Mouse (Mus musculus) embryonic facial prominence, embryonic 11.5 days (tissue): ENCODE data around the gene Tspan8. TPM values are rescaled to one million over a fixed set of nuclear protein-coding genes. Genes with fewer than 3 reads are reported as not detected.
A peak's percentile ranks its signal among the peaks of the same experiment; 100 is the strongest.

Experiments
- ATAC-seq: fragments of 200-750 bp; cut with Nextera tagmentation; replicated peaks from 2 replicates; pipeline ENCODE4 v1.8.0; 2017; ENCODE audit warnings: low read depth; ENCODE audit not compliant: insufficient number of reproducible peaks, low FRiP score, low TSS enrichment
- DNase-seq: peaks from one replicate; pipeline ENCODE4 v3.0.0-alpha.2; 2015; ENCODE audit warnings: low spot score
- H3K27ac ChIP-seq: fragments of 300-500 bp; sonication (generic); replicated peaks from 2 replicates; pipeline ENCODE4 v1.5.1; 2014; ENCODE audit warnings: mild to moderate bottlenecking, low read depth, low read length, control low read depth
- H3K27me3 ChIP-seq: fragments of 300-500 bp; sonication (generic); 2 replicates; pipeline ENCODE4 v1.6.1; 2014; ENCODE audit warnings: mild to moderate bottlenecking, low read length, moderate library complexity, mixed read lengths; ENCODE audit not compliant: control insufficient read depth, insufficient read depth
- H3K36me3 ChIP-seq: fragments of 300-500 bp; sonication (generic); replicated peaks from 2 replicates; pipeline ENCODE4 v1.6.1; 2014; ENCODE audit warnings: low read depth, mild to moderate bottlenecking, low read length, moderate library complexity, mixed read lengths; ENCODE audit not compliant: control insufficient read depth, insufficient read depth
- H3K4me1 ChIP-seq: fragments of 300-500 bp; sonication (generic); 2 replicates; pipeline ENCODE4 v1.6.1; 2014; ENCODE audit warnings: low read length, mixed read lengths; ENCODE audit not compliant: control insufficient read depth, insufficient read depth
- H3K4me2 ChIP-seq: fragments of 300-500 bp; sonication (generic); 2 replicates; pipeline ENCODE4 v1.6.1; 2014; ENCODE audit warnings: low read depth, mild to moderate bottlenecking, control low read depth, low read length, moderate library complexity
- H3K4me3 ChIP-seq: fragments of 300-500 bp; sonication (generic); 2 replicates; pipeline ENCODE4 v1.5.1; 2014; ENCODE audit warnings: low read depth, low read length, control low read depth
- H3K9ac ChIP-seq: fragments of 300-500 bp; sonication (generic); replicated peaks from 2 replicates; pipeline ENCODE4 v1.6.1; 2014; ENCODE audit warnings: mild to moderate bottlenecking, control low read depth, low read length
- H3K9me3 ChIP-seq: fragments of 300-500 bp; sonication (generic); replicated peaks from 2 replicates; pipeline ENCODE4 v1.6.1; 2016; ENCODE audit warnings: mild to moderate bottlenecking, low read length, inconsistent platforms, mixed read lengths; ENCODE audit not compliant: control insufficient read depth
- WGBS: fragments of 180-500 bp; shearing (Covaris S2); extraction: QIAGEN DNeasy Blood & Tissue Kit; methylation state at CpG from one replicate; pipeline ENCODE4 v1.1.7; 2014; 5-methylcytosine and 5-hydroxymethylcytosine counted together
- polyA plus RNA-seq: library from polyadenylated mRNA; unstranded; fragments of >200 nt; fragmentation: Nextera tagmentation; extraction: Ambion mirVana; gene quantifications from 2 replicates; pipeline ENCODE4 v1.2.1, GENCODE M21; 2014

Gene Tspan8
- polyA plus RNA-seq, 1 experiment from 2014 or later = 2.1 TPM

DNA sequence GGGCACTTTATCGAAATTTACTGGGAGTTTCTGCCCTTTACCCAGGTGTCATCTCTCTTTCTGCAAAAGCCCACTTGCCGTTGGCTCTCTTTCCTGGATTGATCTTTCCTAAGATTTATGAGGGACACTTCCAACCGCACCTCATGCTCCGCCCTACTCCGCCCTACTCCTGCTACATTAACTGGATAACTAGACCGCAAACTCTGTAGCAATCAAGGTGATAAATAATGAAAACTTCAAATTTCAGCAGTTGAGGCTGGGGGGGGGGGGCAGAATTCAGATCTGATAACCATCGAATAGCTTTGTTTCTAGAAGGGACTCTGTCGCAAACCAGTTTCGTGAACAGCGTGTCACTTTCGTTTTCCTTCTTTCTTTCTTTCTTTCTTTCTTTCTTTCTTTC lies 1.8 kb upstream of the Tspan8 start:
- Histone ChIP-seq H3K9ac (no peak overlapping the region), H3K4me3 (no peak overlapping the region), H3K9me3 (no peaks in the 10 kb centered on the region), H3K4me1 (no peaks in the 10 kb centered on the region), H3K4me2 (no peak overlapping the region), H3K27ac (no peak overlapping the region), H3K27me3 (no peaks in the 10 kb centered on the region), H3K36me3 (no peaks in the 10 kb centered on the region)
- 93% methylated on average over 11 of the region's 11 CpGs for WGBS
- DNase-seq (no peak), ATAC-seq (no peak)

DNA sequence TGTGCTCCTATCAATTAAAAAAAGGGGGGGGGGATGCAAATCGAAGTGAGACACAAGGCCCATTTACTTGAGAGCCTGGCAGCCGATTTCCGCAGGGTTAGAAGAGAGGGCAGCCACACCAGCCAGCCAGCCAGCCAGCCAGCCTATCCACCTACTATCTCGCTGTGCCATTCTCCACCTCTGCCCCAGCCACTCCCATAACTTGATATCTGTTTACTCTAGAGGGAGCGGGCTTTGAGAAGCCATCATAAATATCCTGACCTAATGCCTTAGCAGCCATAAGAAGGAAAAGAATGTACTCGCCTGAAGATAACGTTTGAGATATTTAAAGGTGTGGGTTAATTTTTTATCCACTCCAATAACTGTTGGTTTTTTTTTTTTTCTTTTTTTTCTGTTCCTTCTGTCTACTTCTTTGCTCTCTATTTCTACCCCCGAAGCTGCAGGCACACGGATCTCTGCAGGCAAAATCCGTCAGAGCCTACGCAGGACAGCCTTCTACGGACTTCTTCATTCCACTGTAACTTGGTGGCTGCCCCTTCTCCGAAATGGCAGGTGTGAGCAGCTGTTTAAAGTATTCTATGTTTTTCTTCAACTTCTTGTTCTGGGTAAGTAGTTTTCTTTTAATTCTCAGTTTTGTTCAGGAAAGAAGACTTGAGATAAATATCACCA lies 558 bp downstream of the Tspan8 start:
- no peak for ATAC-seq
- no peaks in the 10 kb centered on the region for H3K27me3 ChIP-seq
- no peaks in the 10 kb centered on the region for H3K9me3 ChIP-seq
- no peak overlapping the region for H3K9ac ChIP-seq
- DNase-seq = no peak
- H3K36me3 ChIP-seq = no peaks in the 10 kb centered on the region
- H3K4me1 ChIP-seq = no peaks in the 10 kb centered on the region
- no peak overlapping the region for H3K27ac ChIP-seq
- no peak overlapping the region for H3K4me2 ChIP-seq
- 50% methylated on average over 13 of the region's 13 CpGs for WGBS
- H3K4me3 ChIP-seq = no peak overlapping the region

DNA sequence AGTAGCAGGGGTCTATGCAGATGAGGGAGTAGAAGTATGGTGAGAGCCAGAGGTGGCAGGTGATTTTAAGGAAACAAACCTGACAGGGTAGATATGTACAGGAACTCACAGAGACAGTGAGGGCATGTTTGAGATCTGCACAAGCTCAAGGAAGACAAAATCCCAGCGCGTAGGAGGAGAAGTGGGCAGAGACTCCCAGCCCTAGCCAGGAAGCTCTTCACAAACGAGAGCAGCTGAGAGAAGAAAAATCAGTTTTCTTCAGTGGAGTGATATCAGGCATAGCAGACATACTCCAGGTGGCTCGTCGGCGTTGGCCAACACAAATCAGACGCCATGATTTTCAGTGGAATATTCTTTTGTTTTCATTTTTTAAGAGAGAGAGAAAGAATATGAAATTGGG lies 8.7 kb downstream of the Tspan8 start:
- H3K36me3 ChIP-seq = no peaks in the 10 kb centered on the region
- no peak overlapping the region for H3K4me2 ChIP-seq
- H3K27me3 ChIP-seq = no peaks in the 10 kb centered on the region
- H3K4me3 ChIP-seq = no peak overlapping the region
- ATAC-seq (no peak), DNase-seq (no peak)
- no peaks in the 10 kb centered on the region for H3K9me3 ChIP-seq
- no peaks in the 10 kb centered on the region for H3K4me1 ChIP-seq
- H3K27ac ChIP-seq = no peak overlapping the region
- WGBS = 90% methylated on average over 7 of the region's 7 CpGs
- H3K9ac ChIP-seq = no peak overlapping the region

DNA sequence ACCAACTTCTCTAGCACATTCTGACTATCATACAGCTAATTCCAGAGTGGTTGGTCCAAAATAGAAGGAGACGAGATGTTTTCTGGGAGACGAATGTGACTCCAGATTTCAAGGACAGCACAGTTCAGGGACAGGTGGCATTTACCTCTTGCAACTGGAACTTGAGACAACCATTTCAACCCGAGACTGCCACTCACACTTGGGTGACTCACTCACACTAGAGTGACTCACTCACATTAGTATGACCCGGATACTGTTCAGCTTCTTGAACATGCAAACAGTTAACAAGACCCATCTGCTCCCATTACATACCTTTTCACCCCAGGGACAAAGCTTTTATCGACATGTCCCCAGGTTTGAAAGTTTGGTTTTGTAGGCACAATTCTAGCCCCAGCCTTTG lies 12.2 kb downstream of the Tspan8 start:
- Histone ChIP-seq H3K9ac (no peak overlapping the region), H3K9me3 (no peaks in the 10 kb centered on the region), H3K27ac (no peak overlapping the region), H3K27me3 (no peaks in the 10 kb centered on the region), H3K36me3 (no peaks in the 10 kb centered on the region), H3K4me1 (no peaks in the 10 kb centered on the region), H3K4me2 (no peak overlapping the region), H3K4me3 (no peak overlapping the region)
- DNase-seq (no peak), ATAC-seq (no peak)
- WGBS = 77% methylated on average over 5 of the region's 5 CpGs

DNA sequence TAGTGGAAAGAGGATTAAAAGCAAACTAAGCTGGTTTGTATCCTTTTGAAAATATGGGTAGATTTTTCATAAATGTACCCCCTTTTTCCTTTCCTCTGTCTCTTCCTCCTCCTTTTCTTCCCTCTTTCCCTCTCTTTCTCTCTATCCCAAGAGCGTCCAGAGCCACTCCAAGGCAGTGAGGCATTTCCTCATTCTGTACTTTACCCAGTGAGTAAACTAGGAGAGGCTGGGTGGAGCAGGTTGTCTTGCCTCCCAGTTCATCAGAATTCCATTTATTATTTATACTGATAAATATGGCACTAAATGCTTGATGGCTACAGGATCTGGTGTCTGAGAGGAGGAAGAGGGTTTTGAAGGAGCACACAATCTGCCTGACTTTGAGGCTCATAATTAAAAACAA lies 13.1 kb downstream of the Tspan8 start:
- no peak overlapping the region for H3K27ac ChIP-seq
- H3K4me2 ChIP-seq = no peak overlapping the region
- no peaks in the 10 kb centered on the region for H3K36me3 ChIP-seq
- DNase-seq (no peak), ATAC-seq (no peak)
- 76% methylated on average over 1 of the region's 1 CpGs for WGBS
- no peak overlapping the region for H3K4me3 ChIP-seq
- no peaks in the 10 kb centered on the region for H3K4me1 ChIP-seq
- H3K27me3 ChIP-seq = no peaks in the 10 kb centered on the region
- H3K9ac ChIP-seq = no peak overlapping the region
- no peaks in the 10 kb centered on the region for H3K9me3 ChIP-seq

DNA sequence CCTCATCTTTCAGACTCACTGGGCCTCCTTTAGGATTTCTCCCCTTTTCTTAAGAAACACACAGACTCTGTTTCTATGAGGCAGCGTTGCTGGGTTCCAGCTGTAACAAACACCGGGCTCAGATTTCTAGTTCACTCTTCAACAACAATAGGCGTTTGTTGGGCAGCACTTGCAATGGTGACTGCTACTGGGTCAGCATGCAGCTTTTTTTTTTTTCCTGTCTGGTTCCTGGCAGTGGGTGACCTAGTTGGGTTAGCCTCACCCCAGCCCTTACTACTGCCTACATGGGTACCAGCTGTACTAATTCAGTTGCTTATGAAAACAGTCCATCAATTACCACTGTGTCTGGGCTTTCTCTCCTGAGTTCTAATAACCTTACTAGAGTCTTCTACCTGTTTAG lies 14.1 kb downstream of the Tspan8 start:
- Histone ChIP-seq H3K9me3 (no peaks in the 10 kb centered on the region), H3K27me3 (no peaks in the 10 kb centered on the region), H3K4me1 (no peaks in the 10 kb centered on the region), H3K4me3 (no peak overlapping the region), H3K4me2 (no peak overlapping the region), H3K27ac (no peak overlapping the region), H3K9ac (no peak overlapping the region), H3K36me3 (no peaks in the 10 kb centered on the region)
- 22% methylated on average over 3 of the region's 3 CpGs for WGBS
- ATAC-seq (no peak), DNase-seq (peak; percentile 26)

DNA sequence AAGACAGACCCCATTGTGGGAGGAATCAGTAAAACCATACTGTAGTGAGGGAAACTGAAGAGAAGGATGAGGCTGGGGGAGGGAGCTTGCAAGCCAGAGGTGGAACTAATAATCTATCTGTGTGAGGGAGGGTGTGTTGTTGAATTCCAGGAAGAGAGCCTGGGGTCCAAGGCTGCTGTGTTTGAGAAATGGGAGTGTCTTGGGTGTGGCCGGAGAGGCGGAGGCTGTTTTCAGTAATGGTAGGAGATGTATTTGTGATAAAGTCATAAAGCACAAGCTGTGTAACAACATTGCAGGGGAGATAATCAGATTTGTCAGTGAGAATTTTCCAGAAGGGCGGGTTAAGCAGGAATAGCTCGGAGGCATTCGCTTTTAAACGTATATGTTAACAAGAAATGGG lies 17.4 kb downstream of the Tspan8 start:
- no peak overlapping the region for H3K9ac ChIP-seq
- H3K27ac ChIP-seq = no peak overlapping the region
- H3K9me3 ChIP-seq = no peaks in the 10 kb centered on the region
- ATAC-seq (no peak), DNase-seq (no peak)
- H3K4me1 ChIP-seq = no peaks in the 10 kb centered on the region
- no peak overlapping the region for H3K4me3 ChIP-seq
- 89% methylated on average over 6 of the region's 6 CpGs for WGBS
- H3K27me3 ChIP-seq = no peaks in the 10 kb centered on the region
- no peak overlapping the region for H3K4me2 ChIP-seq
- no peaks in the 10 kb centered on the region for H3K36me3 ChIP-seq

DNA sequence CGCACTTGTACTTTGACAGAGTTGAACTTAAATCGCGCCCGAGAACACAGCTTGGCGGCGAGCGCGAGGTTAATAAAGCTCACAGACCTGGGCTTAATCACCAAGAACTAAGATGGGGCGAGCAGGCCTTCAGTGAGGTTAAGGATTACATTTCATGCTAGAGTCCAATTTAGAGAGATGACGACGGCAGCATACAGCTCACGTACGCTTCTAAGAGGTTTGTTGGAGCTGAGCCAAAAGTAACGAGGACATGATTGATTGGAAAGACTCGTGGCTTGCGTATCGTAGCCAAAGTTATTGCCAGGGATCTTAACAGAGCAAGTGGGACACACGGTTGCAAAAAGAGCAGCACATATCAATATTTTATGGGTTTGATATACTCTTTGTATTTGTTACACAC lies 30.3 kb downstream of the Tspan8 start:
- Histone ChIP-seq H3K9ac (no peak overlapping the region), H3K27ac (no peak overlapping the region), H3K36me3 (no peaks in the 10 kb centered on the region), H3K4me3 (no peak overlapping the region), H3K9me3 (no peaks in the 10 kb centered on the region), H3K27me3 (no peaks in the 10 kb centered on the region), H3K4me2 (no peak overlapping the region), H3K4me1 (no peaks in the 10 kb centered on the region)
- DNase-seq (peak; percentile 66), ATAC-seq (no peak; the same call in 1 of the 2 replicates)
- WGBS = 55% methylated on average over 18 of the region's 18 CpGs
